Mouse (Mus musculus) bone marrow macrophage, adult 2 months (primary cell): ENCODE measurements around the gene Mrpl54.

Experiments
- CTCF ChIP-seq: IDR thresholded peaks from 2 replicates; pipeline ENCODE4 v1.5.1; 2012; ENCODE audit warnings: low read depth, mild to moderate bottlenecking, low read length, moderate library complexity
- POLR2A ChIP-seq: IDR thresholded peaks from 2 replicates; pipeline ENCODE4 v1.6.1; 2012; ENCODE audit warnings: mild to moderate bottlenecking, low read depth, low read length, borderline replicate concordance

- TF ChIP-seq CTCF: no peak
- TF ChIP-seq POLR2A: 0 out of 2 replicates have a peak, but pooled peaks have one; percentile 28
These were observed 31.1 kb upstream of the Mrpl54 start for GRCm38 (mm10) chr10:81297845-81298244.
